Mouse (Mus musculus) CD4-positive, CD25-positive, alpha-beta regulatory T cell, adult 4 months (primary cell): ENCODE measurements around the gene Slc35a3. TPM values are rescaled to one million over a fixed set of nuclear protein-coding genes. Genes with fewer than 3 reads are reported as not detected.
"Not testable (repeated sequence)": the region's sequence is repeated elsewhere in the genome, so short reads cannot be mapped to it uniquely, and the experiment has no call there.

Experiments
- ATAC-seq: one replicate; pipeline ENCODE4 v1.8.0; 2017
- polyA plus RNA-seq, 2 experiments: library from polyadenylated mRNA; unstranded; fragments of 100-300 nt; shearing (Covaris generic); gene quantifications; one replicate each; pipeline ENCODE4 v1.2.1; 2017

The Slc35a3 gene
- polyA plus RNA-seq, 2 experiments from 2014 or later, result 5.8 to 7.1 TPM

DNA sequence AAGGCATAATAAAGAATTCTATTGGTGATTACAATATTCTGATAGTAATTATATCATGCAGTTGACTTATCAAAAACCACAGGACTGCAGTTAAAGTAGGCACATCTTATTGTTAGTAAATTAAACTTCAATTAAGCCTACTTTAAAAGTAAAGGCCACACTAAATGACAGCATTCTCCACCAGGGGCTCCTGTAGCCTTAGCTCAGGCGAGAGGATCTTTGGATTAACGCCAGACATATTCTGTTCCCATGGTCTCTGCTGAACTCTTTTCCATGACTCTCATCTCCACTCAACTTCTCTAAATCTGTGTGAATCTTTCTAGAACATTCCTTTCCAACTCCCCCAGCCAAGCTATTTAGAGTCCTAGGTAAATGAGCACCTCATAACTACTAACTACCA lies 13.8 kb downstream of the Slc35a3 start:
- ATAC-seq, result no peak

- no peak for ATAC-seq
Measured at GRCm38 (mm10) chr3:116695666-116695985, 17.0 kb downstream of the Slc35a3 start.

DNA sequence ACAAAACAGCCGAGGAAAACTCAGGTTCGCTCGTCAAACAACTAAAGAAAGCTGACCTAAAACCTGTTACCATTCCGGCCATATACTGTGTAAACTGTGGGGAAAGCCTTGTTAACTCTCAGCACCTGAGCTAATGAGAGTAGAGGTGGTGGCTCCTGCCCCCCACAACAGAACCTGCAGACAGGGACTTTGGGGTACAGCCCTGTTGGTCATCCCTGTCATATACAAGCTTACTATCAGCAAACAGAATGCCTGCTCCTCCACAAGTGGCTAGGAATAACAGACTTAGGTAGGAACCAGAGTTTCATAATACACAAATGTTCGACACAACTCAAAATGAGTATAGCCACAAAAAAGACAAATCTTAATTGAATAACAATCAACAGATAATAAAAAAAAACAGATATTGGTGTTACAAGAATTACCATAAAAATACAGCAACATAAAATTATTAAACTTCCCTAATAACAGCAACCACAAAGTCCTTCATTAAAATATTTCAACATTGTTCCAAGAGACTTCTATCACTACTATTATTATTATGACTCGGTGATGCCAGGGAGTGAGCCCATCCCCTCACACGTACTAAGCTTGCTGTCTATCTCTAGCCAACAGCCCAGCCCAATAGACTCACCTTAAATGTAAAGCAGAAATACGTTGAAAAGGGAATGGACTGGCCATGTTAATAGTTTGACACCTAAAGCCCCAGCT lies 17.5 kb downstream of the Slc35a3 start:
- ATAC-seq, result no peak

GRCm38 (mm10) chr3:116694312-116694711 lies 18.3 kb downstream of the Slc35a3 start:
- no peak for ATAC-seq

DNA sequence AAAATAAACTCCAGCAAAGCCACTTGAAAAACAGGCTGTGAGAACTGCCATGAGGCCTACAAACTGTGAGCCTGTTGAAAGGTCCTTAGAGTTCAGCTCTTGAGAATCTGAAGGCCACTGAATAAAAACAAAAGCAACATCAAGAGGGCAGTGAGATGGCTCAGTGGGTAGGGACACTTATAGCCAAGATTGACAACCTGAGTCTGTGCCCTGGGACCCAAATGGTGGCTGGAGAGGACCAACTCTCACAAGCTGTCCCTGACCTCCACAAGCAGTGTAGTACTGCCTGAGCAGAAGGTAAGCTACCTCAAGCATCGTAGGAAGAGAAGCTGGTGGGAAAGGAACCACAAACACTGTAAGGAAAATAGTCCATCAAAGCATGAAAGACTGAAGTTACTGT lies 31.5 kb downstream of the Slc35a3 start, which contains the start of gene Gm43191:
Gene Gm43191, minus strand, starts transcription at position 101 of the 400 bp plus-strand sequence.
- no peak for ATAC-seq

GRCm38 (mm10) chr3:116664281-116664680 lies 48.4 kb downstream of the Slc35a3 start:
- ATAC-seq, result not testable (repeated sequence)

DNA sequence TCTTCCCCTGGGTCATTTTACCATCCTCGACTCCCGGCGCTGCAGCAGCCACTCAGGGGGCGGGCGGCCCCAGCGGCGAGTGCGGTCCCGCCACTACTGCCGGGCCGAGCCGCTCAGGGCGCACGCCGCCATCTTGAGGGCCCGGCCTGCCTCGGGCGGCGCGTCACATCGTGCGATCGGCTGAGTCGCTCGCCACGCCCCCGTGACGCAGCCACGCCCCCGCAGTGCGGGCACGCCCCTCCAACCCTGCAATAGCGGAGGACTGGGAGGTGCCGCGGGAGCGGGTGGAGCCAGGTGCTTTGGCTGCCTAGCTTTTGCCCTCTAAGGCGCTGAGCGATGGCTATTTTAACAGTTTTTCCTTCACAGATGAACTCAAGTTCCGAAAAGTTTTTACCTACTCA lies 50.2 kb downstream of the Slc35a3 start, which contains the start of gene Mfsd14a:
Gene Mfsd14a, minus strand, starts transcription at position 215 of the 401 bp plus-strand sequence.
- ATAC-seq, result peak; percentile 88

GRCm38 (mm10) chr3:116661870-116662414 lies 50.7 kb downstream of the Slc35a3 start:
- ATAC-seq, result peak; percentile 63

DNA sequence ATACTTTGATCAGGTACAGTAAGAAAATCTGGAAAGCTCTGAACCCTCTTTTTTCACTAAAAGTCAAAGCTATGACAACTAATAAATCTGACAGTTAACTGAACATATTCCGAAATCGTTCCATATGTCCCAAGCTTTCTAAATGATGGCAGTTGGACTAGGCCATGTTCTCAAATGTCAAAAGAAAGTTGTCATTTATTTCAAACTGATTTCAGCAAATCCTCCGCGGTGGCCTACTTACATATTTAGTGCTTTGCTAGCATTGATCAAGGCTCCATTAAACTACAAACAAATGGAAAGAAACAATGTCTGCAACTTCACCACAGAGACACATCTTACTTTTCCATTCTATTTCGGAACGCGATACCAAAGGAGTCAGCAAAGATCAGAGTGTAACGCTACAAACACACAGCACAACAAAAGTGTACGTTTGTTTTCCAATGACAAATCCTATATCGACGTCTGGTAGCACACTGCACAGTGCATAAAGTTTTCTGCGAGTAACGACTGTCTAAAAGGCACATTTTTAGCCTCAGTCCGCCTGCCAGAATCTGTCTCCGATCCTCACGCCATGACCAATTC lies 51.3 kb downstream of the Slc35a3 start:
- peak; percentile 1 for ATAC-seq

DNA sequence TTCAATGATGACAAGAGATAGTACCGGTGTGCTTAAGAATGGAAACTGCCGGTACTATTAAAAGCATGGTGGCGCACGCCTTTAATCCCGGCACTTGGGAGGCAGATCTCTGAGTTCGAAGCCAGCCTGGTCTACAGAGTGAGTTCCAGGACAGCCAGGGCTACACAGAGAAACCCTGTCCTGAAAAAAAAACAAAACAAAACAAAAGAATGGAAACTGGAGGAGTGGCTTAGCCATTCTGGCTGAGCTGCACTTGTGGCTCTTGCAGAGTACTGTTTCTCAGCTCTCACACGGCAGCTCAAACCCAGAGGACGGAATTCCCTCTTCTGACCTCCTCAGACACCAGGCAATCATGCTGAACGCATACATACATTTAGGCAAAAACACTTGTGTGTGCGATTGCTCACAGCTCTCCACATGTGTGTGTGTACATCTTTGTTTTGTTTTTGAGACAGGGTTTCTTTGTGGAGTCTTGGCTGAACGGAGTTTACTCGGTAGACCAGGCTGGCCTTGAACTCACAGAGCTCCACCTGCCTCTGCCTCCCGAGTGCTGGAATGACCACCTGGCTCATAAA lies 52.7 kb downstream of the Slc35a3 start:
- no peak for ATAC-seq

- peak; percentile 23 for ATAC-seq
Measured at GRCm38 (mm10) chr3:116658928-116659565, 53.6 kb downstream of the Slc35a3 start.

GRCm38 (mm10) chr3:116656184-116656965 lies 56.3 kb downstream of the Slc35a3 start:
- peak; percentile 50 for ATAC-seq

DNA sequence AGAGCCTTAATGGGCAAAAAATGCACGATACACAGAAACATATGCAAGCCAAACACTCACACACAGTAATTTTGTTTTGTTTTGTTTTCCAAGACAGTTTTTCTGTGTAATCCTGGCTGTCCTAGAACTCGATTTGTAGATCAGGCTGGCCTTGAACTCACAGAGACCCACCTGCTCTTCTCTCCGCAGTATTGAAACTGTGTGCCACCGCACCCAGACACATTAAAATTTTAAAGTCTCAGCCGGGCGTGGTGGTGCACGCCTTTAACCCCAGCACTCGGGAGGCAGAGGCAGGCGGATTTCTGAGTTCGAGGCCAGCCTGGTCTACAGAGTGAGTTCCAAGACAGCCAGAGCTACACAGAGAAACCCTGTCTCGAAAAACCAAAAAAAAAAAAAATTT lies 58.6 kb downstream of the Slc35a3 start:
- not testable (repeated sequence) for ATAC-seq

- no peak for ATAC-seq
Measured at GRCm38 (mm10) chr3:116653278-116653945, 59.2 kb downstream of the Slc35a3 start.

DNA sequence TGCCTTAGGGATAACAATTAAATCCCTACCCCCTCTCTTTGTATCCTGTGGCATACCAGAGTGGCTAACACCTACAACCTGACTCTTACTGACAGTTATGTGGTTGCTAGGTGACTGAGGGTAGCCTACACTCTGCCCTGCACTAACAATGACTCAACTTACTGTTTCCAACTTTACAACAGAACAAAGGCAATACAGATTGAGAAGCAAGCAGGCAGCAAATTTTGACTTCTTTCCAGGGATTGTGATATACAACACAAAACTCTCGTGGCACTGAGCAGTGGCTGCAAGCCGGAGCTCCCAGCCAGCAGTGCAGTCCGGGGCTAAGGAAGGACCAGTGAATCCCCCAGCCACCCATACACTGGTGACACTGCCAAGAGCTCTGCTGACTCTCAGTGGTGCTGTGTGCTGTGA lies 60.6 kb downstream of the Slc35a3 start:
- no peak for ATAC-seq

DNA sequence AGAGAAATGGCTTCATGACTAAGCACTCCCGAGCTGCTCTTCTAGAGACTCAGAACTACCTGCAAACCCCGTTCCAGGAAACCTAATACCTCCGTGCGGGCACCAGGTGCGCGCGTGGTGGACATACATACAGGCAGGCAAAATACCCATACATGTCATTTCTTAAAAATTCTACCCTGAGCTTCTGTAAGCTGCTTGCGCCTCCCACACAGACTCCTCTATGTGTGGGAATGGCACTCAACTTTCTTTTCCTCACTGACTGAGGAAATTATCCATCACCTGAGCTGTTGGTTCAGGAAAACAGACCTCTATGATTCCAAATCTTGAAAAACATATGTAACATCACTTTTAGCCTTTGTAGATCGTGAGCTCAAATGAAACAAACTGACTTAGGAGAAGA lies 61.9 kb downstream of the Slc35a3 start:
- ATAC-seq, result no peak

DNA sequence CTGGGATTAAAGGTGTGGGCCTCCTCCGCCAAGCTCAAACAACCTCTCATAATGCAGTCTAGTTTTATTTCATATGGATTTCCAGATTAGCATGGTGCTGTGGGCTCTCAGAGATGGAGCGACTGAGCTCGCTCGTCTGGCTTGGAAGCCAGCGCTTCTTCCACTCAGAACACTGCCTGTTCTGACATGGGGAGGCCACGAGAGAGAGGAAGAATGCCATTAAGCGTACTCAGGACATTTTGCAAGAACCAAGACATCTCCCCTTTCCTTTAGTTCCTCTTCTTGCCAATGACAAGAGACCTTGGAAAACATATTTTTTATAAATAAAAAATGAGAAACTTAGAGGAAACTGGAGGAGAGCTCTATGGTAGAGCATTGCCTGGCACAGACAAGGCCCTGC lies 63.8 kb downstream of the Slc35a3 start:
- ATAC-seq, result no peak

DNA sequence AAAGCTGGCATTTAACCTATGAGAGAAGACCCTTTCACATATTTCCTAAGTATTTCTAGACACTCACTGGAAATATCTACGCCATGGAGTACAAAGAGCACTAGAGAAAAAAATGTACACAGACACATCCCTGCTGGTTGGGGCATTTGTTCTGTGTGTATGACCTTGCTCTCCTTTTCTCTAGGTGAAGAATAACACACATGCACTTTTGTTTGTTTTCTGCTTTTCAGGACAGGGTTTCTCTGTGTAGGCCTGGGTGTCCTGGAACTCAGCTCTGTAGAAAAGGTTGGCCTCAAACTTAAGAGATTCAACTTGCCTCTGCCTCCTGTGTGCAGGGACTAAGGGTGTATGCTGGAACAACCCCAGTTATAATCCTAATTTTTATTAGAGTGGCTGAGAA lies 66.2 kb downstream of the Slc35a3 start:
- ATAC-seq, result no peak

- no peak for ATAC-seq
Measured at GRCm38 (mm10) chr3:116642373-116642772, 70.3 kb downstream of the Slc35a3 start.

DNA sequence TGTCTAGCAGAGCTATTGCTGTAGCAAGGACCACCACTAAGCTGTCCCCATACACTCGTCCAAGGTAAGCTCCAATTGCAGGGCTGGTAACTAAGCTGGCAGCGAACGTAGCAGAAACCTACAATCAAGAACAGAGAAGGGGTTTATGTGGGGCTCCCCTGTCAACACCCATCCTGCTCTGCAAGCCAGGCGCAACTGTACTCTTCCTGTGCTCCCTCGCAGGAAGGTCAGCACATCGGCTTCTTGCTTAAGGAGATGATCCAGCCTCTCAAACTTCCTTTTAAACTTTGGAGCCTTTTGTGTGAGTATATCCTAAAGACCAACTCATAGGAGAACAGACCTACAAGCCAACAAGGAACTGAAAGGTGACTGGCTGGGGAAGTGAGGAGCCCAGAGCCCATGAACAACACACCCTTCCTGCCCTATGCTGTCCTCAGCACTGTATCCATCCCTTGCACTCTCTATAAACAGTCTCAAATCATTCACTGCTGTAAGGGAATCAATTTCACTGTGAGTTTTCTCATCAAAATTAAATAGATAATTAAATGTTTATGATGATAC lies 70.7 kb downstream of the Slc35a3 start:
- ATAC-seq, result no peak

DNA sequence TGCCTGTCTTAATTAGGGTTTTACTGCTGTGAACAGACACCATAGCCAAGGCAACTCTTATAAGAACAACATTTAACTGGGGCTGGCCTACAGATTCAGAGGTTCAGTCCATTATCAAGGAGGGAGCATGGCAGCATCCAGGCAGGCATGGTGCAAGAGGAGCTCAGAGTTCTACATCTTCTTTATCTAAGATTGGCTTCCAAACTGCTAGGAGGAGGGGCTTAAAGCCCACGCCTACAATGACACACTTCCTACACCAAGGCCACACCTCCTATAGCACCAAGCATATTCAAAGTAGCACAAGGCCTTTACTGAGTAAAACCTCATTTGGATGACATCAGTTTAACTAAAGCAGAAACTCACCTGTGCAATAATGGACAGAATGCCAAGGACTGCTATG lies 72.6 kb downstream of the Slc35a3 start:
- ATAC-seq, result peak; percentile 54

- ATAC-seq, result no peak
Measured at GRCm38 (mm10) chr3:116638572-116638971, 74.1 kb downstream of the Slc35a3 start.
